Mouse (Mus musculus) MN1 (cell line): ENCODE measurements around the gene Pnmal2.
A peak's percentile ranks its signal among the peaks of the same experiment; 100 is the strongest.

Source experiments
- DNase-seq: peaks from one replicate; pipeline ENCODE4 v3.0.0-alpha.2; 2016; ENCODE audit warnings: low spot score

Pnmal2 gene

DNA sequence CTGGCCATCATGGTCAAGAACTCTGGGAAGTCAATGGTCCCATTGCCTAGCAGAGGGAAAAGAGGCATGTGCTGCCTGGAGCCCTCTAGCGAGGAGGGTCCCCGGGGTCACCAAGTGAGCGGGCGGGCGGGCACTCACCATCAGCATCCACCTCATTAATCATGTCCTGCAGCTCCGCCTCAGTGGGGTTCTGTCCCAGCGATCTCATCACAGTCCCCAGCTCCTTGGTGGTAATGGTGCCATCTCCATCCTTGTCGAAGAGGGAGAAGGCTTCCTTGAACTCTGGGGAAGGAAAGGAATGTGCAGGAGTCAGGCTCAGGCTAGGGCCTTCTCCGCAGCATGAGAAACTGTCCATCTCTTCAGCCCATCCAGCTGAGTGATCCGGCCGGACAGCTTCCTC is 27.0 kb upstream of the Pnmal2 start:
- DNase-seq: no peak

DNA sequence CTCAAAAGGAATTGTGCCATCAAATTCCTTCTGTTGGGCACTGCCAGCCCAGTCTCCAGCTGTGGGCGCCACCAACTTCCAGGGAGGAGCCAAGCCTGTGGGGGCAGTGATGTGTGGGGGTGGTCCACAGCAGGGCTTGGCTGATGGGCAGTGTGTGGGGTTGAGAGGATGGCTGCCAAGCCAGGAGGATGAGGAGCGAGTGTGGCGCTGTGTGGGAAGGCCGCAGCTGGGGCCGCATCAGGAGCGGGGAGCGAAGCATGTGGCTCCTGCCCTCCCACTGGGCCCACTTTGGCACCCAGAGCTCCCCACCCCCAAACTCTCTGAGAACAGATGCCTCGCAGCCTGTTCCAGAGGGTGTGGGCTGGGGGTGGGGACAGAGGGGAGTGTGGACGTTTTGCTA is 26.5 kb upstream of the Pnmal2 start:
- no peak for DNase-seq

DNA sequence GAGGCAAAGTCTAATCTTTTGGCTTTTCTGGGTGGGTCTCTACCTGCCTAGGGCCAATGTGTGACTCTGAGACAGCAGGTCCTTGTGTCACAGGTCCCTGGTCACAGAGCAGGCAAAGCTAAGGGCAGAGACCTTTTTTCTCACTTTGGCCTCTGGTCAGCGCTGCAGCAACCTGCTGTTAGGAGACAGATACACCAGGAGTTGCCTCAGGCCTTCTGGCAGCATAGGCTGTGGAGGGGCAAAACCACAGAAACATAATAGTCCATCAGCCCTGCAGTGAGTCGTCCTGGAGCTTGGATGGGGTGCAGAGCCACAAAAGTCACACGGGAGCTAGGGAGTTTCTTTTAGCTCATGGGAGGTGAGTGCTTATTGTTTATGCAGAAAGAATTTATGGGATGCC is 25.8 kb upstream of the Pnmal2 start:
- peak; percentile 40 for DNase-seq

DNA sequence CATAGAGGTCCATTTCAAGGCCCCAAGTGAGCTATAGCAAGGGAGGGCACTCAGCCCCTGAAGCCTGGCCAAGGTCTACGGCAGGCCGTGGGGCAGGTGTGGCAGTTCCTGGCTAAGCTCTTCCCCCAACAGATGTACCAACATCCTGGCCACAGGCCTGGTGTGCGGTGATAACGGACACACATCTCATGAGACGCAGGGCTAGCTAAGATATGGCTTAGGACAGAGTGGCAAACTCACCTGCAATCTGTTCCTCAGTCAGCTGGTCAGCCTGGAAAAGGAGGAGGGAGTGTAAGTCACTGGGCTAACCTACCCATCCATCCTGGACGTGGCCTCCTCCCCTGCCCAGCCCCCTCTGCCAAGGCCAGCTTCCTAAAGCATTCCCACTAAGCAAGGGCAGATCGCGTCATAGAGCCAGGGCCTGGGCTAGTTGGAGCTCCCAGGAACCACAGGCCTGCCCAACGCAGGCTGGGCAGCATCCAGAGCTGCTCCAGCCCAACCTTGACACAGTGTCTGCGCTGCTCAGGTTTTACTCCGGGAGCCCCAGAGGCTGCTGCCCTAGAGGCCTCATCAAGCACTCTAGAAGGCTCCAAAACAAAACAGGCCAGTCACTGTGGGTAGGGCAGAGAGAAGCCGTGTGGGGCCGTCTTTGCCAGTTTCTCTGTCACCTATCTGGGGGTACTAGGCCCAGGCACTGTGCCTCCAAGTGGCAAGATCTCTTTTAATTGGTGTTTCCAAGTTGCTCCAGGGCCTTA is 24.9 kb upstream of the Pnmal2 start:
- DNase-seq: peak; percentile 65

DNA sequence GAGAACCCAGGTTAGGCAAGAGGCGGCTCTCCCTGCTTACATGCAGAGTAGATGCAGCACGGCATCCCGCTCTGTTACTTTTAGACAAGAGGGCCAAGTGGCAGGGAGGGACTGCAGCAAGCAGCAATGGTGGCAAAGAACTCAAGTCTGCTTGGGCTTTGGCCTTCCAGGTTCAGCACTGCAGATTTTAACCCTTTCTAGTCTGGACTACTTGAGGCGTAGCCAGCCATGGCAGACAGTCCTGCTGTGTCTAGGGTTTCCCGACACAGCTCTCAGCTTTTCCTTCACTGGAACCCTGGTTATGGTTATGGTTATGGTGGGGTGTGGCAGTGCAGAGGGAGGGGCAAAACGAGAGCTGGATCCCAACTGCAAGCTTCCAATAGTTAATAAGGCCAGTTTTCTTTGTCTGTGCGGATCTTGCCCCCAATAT is 24.3 kb upstream of the Pnmal2 start:
- no peak for DNase-seq

DNA sequence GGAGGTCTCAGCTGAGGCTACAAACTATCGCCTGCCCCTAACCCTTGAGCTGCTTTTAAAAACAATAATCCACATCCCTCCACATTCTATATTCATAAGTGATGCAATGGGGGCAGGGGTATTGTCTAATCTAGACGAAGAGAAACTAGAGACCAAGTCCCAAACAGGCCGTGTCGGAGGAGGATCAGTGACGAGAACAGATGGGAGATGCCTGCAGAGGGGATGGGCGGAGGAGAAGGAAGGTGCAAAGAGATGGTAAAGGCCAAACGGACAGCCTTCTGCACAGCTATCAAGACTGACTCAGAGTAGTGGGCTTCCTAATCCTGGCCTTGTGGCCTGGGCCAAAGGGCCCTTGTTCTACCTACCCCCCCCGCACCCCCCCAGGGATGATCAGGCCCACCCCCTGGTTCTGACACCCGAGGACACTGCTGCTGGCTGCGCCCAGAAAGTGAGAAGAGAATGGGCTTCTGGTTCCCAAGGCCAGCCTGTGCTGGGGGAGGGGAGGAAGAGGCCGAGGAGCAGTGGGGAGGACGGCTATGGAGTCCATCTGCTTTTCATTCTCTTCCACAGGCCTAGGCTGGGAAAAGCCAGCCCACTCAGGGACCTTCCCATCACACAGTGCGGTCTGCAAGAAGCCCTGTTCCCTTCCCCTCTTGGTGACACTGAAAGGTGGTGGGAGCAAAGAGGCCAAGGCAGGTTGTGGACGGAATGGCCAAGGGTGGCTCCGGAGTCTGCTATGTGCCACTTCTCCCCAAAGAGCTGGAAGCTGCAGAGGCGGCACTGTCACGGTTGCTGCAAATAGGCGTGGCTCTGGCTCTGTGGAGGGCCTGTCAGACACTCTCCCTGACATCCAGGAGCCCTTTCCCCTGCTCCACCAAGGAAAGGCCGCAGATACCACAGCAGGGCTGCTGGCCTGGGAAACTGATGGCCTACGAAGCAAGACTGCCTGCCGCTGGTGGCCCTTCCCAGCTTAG is 23.4 kb upstream of the Pnmal2 start:
- peak; percentile 48 for DNase-seq

DNA sequence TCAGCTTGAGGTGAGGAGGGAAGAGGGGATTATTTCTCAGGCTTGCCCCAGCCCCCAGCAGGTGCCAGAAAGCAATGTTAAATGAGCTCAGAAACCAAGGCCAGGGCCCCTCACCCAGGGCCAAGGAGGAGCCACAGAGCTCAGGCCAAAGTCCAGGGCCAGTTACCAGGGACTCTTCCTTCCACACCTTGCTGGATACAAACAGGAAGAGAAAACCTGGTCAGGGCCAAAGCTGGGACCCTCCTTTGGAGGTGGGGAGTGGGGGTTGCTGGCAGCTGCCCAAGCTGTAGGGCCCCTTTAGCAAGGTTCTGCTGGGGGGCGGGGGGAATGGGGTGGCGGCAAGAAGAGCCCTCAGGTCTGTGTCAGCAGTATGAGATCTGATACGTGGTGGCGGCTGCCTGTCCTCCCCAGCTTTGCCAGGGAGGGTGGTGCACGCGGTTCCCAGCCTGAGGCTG is 22.6 kb upstream of the Pnmal2 start:
- DNase-seq: no peak

DNA sequence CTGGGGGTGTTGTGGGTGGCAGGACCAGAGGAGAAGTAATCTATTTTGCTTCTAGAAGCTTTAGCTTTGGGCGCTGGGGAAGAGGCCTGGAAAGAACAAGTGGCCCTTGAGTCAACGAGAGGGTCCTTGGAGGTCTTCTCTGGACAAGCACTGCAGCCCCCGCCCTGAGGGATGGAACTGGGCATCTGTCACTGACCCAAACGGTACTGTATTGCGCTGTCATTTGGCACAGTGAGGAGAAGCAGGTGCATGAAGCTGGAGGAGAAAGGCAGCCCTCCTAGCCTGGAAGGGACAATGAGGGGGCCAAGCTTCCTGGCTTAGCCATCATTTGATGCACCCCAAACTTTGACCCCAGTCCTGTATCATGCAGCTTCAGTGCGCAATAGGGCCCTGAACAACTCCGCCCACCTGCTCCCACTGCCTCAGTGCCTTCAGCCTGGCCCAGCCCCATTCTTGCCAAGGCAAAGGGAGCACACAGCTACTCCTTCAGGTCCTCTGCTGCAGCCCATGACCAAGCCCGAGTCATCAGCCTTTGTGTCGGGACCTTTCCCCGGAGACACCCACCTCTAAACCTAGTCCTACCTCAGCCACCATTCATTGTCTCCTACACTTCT is 22.0 kb upstream of the Pnmal2 start:
- DNase-seq: peak; percentile 39

DNA sequence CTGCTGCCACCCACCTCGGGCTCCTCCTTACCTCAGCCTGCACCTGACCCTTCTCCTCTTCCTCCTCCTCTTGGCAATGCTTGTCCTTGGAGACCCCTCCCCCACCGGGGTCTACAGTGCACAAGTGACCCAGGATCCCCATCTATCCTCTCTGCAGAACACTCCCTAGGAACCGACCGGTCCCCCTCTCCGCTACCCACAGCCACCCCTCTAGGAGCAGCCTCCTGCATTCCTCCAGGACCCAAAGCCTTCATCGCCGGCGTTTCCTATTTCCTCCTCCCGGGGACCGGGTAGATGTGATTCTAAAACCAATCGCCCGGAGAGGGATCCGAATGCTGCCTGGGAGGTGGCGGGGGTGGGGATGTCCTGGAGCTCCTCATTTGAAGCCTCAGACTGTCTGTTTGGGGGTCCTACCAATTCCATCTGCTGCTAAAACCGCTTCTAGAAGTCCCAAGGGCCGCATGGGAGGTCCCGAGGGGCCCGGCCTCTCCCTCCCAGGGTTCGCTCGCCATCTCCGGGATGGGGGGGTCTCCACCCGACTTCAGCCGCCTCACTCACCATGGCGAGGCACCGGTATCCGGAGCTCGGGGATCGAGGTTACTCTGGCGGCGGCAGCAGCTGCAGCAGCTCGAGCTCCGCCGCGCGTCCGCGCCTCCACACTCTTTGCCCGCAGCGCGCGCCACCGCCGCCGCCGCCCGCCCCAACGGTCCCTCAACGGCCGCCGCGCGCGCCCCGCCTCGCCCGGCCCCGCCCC is 21.0 kb upstream of the Pnmal2 start:
- no peak for DNase-seq

DNA sequence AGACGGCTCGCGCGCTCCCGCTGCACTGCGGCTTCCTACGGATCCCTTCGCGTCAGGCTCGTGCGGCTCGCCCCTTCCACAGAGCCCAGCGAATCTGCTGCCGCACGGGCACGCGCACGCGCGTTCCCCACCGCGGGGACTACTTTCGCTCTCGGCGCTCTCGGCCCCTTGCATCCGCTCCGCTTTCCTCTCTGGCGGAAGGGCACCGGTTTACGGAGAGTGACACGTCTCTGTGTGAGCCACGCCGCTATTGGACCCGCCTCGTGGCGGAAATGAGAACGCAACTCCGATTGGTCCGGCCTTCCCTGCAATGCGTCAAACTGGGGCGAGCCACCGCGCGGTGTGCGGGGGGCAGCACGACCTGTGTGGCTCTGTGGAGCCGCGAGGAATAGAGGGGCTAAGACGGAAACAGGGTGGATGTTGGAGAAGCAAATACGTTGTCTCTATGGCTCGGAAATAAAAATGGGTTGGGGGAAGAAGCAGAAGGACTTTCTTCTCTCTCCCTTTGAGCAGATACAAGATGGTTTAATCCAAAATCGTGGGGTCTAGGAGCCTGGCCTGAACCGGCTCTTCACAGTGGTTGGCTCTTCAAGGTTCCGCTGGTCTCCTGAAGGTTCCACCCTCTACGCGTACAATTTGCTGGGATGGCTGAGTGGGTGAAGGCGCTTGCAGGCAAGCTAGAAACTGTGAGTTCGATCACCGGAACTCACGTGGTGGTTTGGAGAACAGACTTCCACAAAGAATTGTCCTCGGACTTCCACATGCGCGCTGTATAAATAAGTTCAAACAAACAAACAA is 20.2 kb upstream of the Pnmal2 start, which contains the start of gene Calm3:
Gene Calm3 (minus strand): TSS at position 78 of the 798 bp plus-strand sequence.
- peak; percentile 99 for DNase-seq

DNA sequence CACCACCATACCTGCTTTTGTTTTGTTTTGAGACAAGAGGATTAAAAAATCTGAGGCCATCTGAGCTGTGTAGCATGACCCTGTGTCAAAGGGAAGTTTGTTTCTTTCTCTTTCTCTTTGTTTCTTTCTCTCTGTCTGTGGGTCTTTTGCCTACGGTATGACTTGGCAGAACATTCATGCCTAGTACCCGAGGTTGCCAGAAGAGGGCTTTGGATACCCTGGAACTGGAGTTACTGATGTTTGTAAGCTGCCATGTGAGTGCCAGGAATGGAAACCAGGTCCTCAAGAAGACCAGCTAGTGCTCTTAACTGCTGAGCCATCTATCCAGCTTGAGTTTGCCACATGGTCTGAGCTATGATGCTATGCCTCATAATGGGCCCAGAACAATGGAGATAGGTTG is 16.1 kb upstream of the Pnmal2 start:
- DNase-seq: no peak

DNA sequence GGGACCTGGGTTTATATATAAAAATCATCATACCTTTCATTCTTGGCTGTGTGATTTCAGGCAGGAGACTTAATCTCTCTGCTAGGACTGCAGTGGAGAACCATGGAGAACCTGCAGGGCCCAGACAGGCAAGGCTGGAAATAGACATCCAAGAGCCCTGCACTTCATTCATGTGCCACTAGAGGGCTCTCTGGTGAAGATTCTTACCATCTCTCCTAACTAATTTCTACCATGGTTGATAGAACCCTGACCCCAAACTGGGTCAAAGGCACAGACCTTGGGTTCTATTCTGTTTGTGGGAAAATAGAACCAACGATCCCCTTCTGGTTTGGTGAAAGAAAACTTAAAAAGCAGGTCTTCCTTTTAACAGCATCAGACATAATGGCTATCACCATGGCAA is 13.6 kb upstream of the Pnmal2 start:
- peak; percentile 72 for DNase-seq

DNA sequence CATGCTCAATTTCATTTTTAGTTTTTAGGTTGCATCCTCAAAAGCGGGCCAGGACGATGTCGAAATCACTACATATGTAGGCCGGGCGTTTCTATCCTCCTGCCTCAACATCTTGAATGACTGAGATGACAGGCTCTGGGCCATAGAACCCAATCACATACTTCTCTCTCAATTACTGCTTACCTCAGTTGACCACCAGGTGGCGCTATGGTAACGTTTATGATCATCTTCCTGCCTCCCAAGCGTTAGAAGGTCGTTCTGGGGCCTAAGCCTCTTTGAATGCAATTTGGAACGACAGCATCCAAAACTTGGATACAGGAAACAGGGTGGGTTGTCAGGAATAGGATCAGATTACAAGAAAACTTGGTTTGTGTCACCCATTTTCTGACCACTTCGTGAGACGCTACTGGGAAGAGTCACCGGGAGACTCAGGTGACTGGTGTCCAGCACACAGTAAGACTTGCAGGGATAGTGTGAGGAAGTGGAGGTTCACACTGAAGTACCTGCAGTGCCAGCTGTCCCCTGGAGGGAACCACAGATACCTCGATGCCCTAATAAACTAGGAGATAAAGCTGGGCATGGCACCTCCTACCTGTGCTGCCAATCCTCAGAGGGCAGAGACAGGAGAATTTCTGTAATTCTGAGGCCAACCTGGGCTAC is 12.4 kb upstream of the Pnmal2 start:
- DNase-seq: peak; percentile 84

DNA sequence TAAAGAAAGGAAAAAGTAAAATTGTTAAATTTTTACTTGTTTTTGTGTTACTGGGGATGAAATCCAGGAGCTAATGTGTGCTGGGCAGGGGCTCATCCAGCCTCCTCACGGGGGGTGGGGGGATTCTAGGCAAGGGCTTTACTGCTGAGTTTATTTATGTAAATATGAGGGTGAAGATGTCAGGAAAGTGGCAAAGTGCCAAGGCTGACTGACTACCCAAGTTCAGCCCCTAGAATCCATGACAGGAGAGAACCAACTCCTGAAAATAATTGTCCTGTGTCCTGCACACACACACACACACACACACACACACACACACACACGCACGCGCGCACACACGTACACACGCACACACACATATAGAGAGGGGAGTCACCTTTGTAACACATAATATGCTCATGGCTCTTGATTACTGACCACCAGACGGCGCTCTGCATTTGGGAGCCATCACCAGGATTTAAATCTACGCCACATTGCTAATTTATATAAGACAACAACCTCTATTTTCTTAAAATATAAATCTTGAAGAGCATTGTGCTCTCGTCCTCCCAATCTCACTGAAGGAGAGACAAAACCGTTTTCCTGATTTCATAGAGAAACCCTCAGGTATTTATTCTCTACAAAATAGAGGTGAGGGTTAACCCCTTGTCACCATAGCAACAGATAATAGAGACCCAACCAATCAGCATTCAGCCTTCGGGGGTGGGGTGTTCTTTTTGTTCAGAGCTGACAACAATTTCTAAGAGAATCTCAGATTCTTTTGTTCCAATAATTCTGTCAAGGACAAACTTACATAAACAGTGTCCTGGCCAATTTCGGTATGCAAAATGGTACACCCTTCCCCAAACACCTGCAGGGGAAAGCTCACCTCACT is 11.5 kb upstream of the Pnmal2 start:
- peak; percentile 60 for DNase-seq

DNA sequence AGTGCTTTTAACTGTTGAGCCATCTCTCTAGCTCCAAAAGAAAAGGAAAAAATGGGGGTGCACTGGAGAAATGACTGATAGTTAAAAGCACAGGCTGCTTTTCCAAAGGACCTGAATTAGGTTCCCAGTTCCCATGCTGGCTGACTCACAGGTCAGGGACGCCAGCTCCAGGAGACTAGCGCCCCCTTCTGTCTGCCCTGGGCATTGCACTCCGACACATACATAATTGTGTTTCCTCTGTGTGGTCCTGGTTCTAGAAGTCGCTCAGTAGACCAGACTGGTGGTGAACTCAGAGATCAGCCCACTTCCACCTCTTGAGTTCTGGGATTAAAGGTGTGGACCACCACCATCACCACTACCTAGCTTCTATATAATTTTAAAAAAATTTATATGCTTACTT is 7.2 kb upstream of the Pnmal2 start:
- DNase-seq: no peak

DNA sequence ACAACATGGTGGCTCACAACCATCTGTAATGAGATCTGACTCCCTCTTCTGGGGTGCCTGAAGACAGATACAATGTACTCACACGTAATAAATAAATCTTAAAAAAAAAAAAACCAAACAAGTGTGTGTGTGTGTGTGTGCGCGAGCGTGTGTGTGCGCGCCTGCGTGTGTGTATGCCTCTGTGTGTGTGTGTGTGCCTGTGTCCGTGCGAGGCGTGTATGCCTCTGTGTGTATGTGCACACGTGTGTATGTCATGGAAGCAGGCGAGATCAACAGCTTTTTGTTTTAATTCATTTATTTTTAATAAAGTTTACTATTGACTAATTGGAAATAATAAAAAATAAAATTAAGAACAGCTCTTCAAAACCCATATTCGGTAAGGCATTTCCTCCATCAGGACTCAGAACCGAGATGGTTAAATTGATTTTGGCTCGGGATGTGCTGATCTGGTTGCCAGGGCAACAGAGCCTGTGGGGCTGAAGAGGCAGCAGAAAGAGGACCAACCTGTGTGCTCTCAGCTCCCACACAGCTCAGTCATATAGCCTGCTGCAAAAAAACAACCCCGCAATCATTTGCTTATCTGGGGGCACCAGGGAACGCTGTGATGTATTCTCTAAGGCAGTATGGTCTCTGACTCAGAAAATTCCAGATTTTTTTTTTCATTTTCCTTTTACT is 6.2 kb upstream of the Pnmal2 start:
- DNase-seq: peak; percentile 27

DNA sequence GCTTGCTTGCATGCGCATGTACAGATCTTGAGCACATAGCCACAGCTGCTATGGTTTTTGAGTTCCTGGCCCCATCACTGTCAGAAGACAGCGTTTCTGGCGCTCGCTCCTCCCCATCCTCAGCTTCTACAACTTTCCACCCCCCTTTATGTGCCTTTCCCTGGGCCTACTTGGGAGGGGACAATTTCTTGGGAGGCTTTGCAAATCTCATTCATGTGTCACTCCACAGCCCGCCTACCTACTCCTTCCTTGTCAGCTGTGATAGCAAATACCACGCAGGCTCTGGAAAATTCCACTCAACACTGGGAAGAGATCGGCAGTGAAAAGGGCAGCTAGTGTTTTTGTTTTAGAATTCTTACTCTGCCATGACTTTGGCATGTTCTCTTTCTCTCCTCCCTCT is 4.2 kb upstream of the Pnmal2 start:
- DNase-seq: no peak

DNA sequence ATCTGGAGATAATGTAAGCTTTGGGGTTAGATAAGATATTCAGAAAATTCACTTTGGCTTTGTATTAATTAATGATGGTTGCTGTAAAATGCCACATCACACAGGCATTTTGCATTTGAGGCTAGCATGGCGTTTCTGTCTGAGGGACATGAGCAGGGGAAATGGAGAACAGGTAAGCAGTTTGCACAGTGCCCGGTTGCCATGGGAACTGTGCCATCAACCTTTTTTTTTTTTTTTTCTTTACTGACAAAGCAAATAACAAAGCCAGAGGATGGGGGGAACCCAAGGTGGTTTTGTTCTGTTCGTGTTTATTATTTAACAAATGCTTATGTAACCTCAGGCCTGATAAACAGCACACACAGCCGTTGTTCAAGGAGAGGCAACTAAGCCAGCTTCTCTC is 1.6 kb upstream of the Pnmal2 start:
- DNase-seq: no peak

DNA sequence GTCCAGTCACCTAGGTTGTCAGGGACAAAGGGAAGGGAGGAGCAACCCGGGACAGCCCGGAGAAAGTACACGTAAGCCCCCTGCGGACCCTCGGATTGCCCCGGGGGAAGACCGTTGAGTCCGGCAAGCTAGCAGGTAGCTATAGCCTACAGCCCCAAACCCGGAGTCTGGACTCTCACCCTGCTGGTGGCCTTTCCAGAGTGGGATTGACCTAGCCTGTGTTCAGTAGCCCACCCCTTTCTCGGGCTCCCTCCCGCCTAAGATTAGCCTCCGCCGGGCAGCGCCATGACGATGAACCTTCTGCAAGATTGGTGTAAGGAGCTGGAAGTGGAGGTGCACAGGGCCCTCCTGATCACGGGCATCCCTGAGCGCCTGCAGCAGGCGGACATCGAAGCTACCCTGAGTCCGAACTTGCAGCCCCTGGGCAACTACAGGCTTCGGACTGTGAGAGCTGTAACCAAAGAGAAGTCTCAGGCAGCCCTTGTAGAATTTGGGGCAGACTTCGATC is 380 bp downstream of the Pnmal2 start:
- no peak for DNase-seq
